Mouse (Mus musculus) limb, embryonic 13.5 days (tissue): ENCODE data around the gene Trpm8. TPM values are rescaled to one million over a fixed set of nuclear protein-coding genes. Genes with fewer than 3 reads are reported as not detected.

Experiments
- ATAC-seq: fragments of 200-750 bp; cut with Nextera tagmentation; 2 replicates; pipeline ENCODE4 v1.8.0; 2017; ENCODE audit warnings: low read depth, moderate number of reproducible peaks, moderate TSS enrichment; ENCODE audit not compliant: low FRiP score
- H3K27ac ChIP-seq: fragments of 300-500 bp; sonication (generic); 2 replicates; pipeline ENCODE4 v1.5.1; 2015; ENCODE audit warnings: inconsistent platforms, mild to moderate bottlenecking, moderate library complexity
- H3K27me3 ChIP-seq: fragments of 300-500 bp; sonication (generic); 2 replicates; pipeline ENCODE4 v1.6.1; 2015; ENCODE audit warnings: mild to moderate bottlenecking, inconsistent platforms
- H3K36me3 ChIP-seq: fragments of 300-500 bp; sonication (generic); 2 replicates; pipeline ENCODE4 v1.6.1; 2015; ENCODE audit warnings: inconsistent platforms, mild to moderate bottlenecking, moderate library complexity
- H3K4me1 ChIP-seq: fragments of 300-500 bp; sonication (generic); 2 replicates; pipeline ENCODE4 v1.6.1; 2015; ENCODE audit warnings: inconsistent platforms
- H3K4me2 ChIP-seq: fragments of 300-500 bp; sonication (generic); replicated peaks from 2 replicates; pipeline ENCODE4 v1.6.1; 2015; ENCODE audit warnings: inconsistent platforms, mild to moderate bottlenecking, moderate library complexity
- H3K4me3 ChIP-seq: fragments of 300-500 bp; sonication (generic); 2 replicates; pipeline ENCODE4 v1.5.1; 2015; ENCODE audit warnings: moderate library complexity, mild to moderate bottlenecking, inconsistent platforms
- H3K9ac ChIP-seq: fragments of 300-500 bp; sonication (generic); 2 replicates; pipeline ENCODE4 v1.6.1; 2015; ENCODE audit warnings: mild to moderate bottlenecking, inconsistent platforms
- H3K9me3 ChIP-seq: fragments of 300-500 bp; sonication (generic); 2 replicates; pipeline ENCODE4 v1.6.1; 2016; ENCODE audit warnings: inconsistent platforms
- WGBS: fragments of 180-500 bp; shearing (Covaris S2); methylation state at CpG from one replicate; pipeline ENCODE4 v1.1.7; 2015; 5-methylcytosine and 5-hydroxymethylcytosine counted together
- polyA plus RNA-seq: library from polyadenylated mRNA; unstranded; fragments of >200 nt; fragmentation: Nextera tagmentation; extraction: Ambion mirVana; gene quantifications from 2 replicates; pipeline ENCODE4 v1.2.1, GENCODE M21; 2015

Gene Trpm8
- polyA plus RNA-seq, 1 experiment from 2014 or later, result not detected

GRCm38 (mm10) chr1:88290511-88290910 is 13.1 kb downstream of the Trpm8 start:
- ATAC-seq, result no peak
- Histone ChIP-seq H3K36me3 (no peaks in the 10 kb centered on the region), H3K27ac (no peak overlapping the region), H3K4me2 (no peak overlapping the region), H3K27me3 (no peaks in the 10 kb centered on the region), H3K4me1 (no peaks in the 10 kb centered on the region), H3K9me3 (peaks cover 73% of the 10 kb centered on the region), H3K9ac (no peak overlapping the region), H3K4me3 (no peak overlapping the region)
- 68% methylated on average over 1 of the region's 1 CpGs for WGBS

- Histone ChIP-seq H3K27ac (no peak overlapping the region), H3K4me2 (no peak overlapping the region), H3K4me3 (no peak overlapping the region), H3K36me3 (no peaks in the 10 kb centered on the region), H3K9me3 (peaks cover 74% of the 10 kb centered on the region), H3K27me3 (no peaks in the 10 kb centered on the region), H3K4me1 (no peaks in the 10 kb centered on the region), H3K9ac (no peak overlapping the region)
- no peak for ATAC-seq
- 60% methylated on average over 3 of the region's 3 CpGs for WGBS
Measured at GRCm38 (mm10) chr1:88291409-88292005, 14.0 kb downstream of the Trpm8 start.

GRCm38 (mm10) chr1:88292057-88292456 is 14.6 kb downstream of the Trpm8 start:
- WGBS, result 53% methylated on average over 2 of the region's 2 CpGs
- H3K9ac ChIP-seq, result no peak overlapping the region
- H3K27ac ChIP-seq, result no peak overlapping the region
- H3K27me3 ChIP-seq, result no peaks in the 10 kb centered on the region
- ATAC-seq, result no peak
- H3K36me3 ChIP-seq, result no peaks in the 10 kb centered on the region
- H3K4me1 ChIP-seq, result no peaks in the 10 kb centered on the region
- H3K4me3 ChIP-seq, result no peak overlapping the region
- H3K9me3 ChIP-seq, result peaks cover 69% of the 10 kb centered on the region
- no peak overlapping the region for H3K4me2 ChIP-seq

- WGBS, result 22% methylated on average over 1 of the region's 1 CpGs
- H3K9me3 ChIP-seq, result peaks cover 66% of the 10 kb centered on the region
Measured at GRCm38 (mm10) chr1:88294650-88295049, 17.2 kb downstream of the Trpm8 start.

GRCm38 (mm10) chr1:88296171-88296920 is 18.9 kb downstream of the Trpm8 start:
- no peak for ATAC-seq
- no peaks in the 10 kb centered on the region for H3K4me1 ChIP-seq
- no peaks in the 10 kb centered on the region for H3K27me3 ChIP-seq
- no peak overlapping the region for H3K4me3 ChIP-seq
- 72% methylated on average over 4 of the region's 4 CpGs for WGBS
- no peaks in the 10 kb centered on the region for H3K36me3 ChIP-seq
- peaks cover 68% of the 10 kb centered on the region for H3K9me3 ChIP-seq
- H3K9ac ChIP-seq, result no peak overlapping the region
- no peak overlapping the region for H3K27ac ChIP-seq
- H3K4me2 ChIP-seq, result no peak overlapping the region

More at GRCm38 (mm10) chr1:88294650-88295049, 17.2 kb downstream of the Trpm8 start:
- Histone ChIP-seq H3K4me1 (no peaks in the 10 kb centered on the region), H3K4me2 (no peak overlapping the region), H3K9ac (no peak overlapping the region), H3K27me3 (no peaks in the 10 kb centered on the region), H3K27ac (no peak overlapping the region), H3K4me3 (no peak overlapping the region), H3K36me3 (no peaks in the 10 kb centered on the region)
- ATAC-seq, result no peak

GRCm38 (mm10) chr1:88297480-88298258 is 20.2 kb downstream of the Trpm8 start:
- 62% methylated on average over 7 of the region's 7 CpGs for WGBS
- Histone ChIP-seq H3K27me3 (no peaks in the 10 kb centered on the region), H3K4me1 (no peaks in the 10 kb centered on the region), H3K36me3 (no peaks in the 10 kb centered on the region), H3K4me3 (no peak overlapping the region), H3K9ac (no peak overlapping the region), H3K4me2 (no peak overlapping the region), H3K9me3 (peaks cover 72% of the 10 kb centered on the region), H3K27ac (no peak overlapping the region)
- no peak for ATAC-seq

- H3K27me3 ChIP-seq, result no peaks in the 10 kb centered on the region
- ATAC-seq, result no peak
- H3K9me3 ChIP-seq, result peaks cover 78% of the 10 kb centered on the region
- H3K27ac ChIP-seq, result no peak overlapping the region
- H3K9ac ChIP-seq, result no peak overlapping the region
- 62% methylated on average over 4 of the region's 4 CpGs for WGBS
- no peak overlapping the region for H3K4me2 ChIP-seq
- no peaks in the 10 kb centered on the region for H3K4me1 ChIP-seq
- no peak overlapping the region for H3K4me3 ChIP-seq
- H3K36me3 ChIP-seq, result no peaks in the 10 kb centered on the region
Measured at GRCm38 (mm10) chr1:88298686-88299528, 21.4 kb downstream of the Trpm8 start.

GRCm38 (mm10) chr1:88299529-88299945 is 22.1 kb downstream of the Trpm8 start:
- Histone ChIP-seq H3K9me3 (peaks cover 80% of the 10 kb centered on the region), H3K4me3 (no peak overlapping the region), H3K4me2 (no peak overlapping the region), H3K9ac (no peak overlapping the region), H3K36me3 (no peaks in the 10 kb centered on the region), H3K27ac (no peak overlapping the region), H3K27me3 (no peaks in the 10 kb centered on the region), H3K4me1 (no peaks in the 10 kb centered on the region)
- no peak for ATAC-seq
- 74% methylated on average over 2 of the region's 2 CpGs for WGBS

GRCm38 (mm10) chr1:88300301-88301050 is 23.0 kb downstream of the Trpm8 start:
- H3K4me2 ChIP-seq, result no peak overlapping the region
- H3K9me3 ChIP-seq, result peaks cover 82% of the 10 kb centered on the region
- H3K27ac ChIP-seq, result no peak overlapping the region
- H3K4me3 ChIP-seq, result no peak overlapping the region
- no peaks in the 10 kb centered on the region for H3K4me1 ChIP-seq
- no peak overlapping the region for H3K9ac ChIP-seq
- 42% methylated on average over 5 of the region's 5 CpGs for WGBS
- no peaks in the 10 kb centered on the region for H3K36me3 ChIP-seq
- 0 out of 2 replicates have a peak, but pooled peaks have one; percentile 4 for ATAC-seq
- H3K27me3 ChIP-seq, result no peaks in the 10 kb centered on the region

- Histone ChIP-seq H3K4me1 (no peaks in the 10 kb centered on the region), H3K4me2 (no peak overlapping the region), H3K9me3 (peaks cover 80% of the 10 kb centered on the region), H3K9ac (no peak overlapping the region), H3K36me3 (no peaks in the 10 kb centered on the region), H3K4me3 (no peak overlapping the region), H3K27me3 (no peaks in the 10 kb centered on the region), H3K27ac (no peak overlapping the region)
- WGBS, result 67% methylated on average over 9 of the region's 9 CpGs
- ATAC-seq, result no peak
Measured at GRCm38 (mm10) chr1:88301121-88302014, 23.9 kb downstream of the Trpm8 start.
